Mouse (Mus musculus) cortical plate, adult 2 months (tissue): ENCODE measurements around the gene Bcap29.

Source experiments
- CTCF ChIP-seq: fragments of 200-500 bp; IDR thresholded peaks from 2 replicates; pipeline ENCODE4 v1.5.1; 2011; ENCODE audit warnings: mild to moderate bottlenecking, control low read depth, low read length; ENCODE audit not compliant: insufficient read depth; ENCODE audit errors: extremely low read depth
- POLR2A ChIP-seq: fragments of 200-500 bp; IDR thresholded peaks from 2 replicates; pipeline ENCODE4 v1.6.1; 2011; ENCODE audit warnings: mild to moderate bottlenecking, low read length, control low read depth; ENCODE audit not compliant: insufficient read depth; ENCODE audit errors: extremely low read depth

GRCm38 (mm10) chr12:31603586-31603985, 30.9 kb downstream of the Bcap29 start:
- TF ChIP-seq CTCF = no peak
- no peak for TF ChIP-seq POLR2A
